Mouse (Mus musculus) macrophage (primary cell): ENCODE measurements around the gene Slco2a1. TPM values are rescaled to one million over a fixed set of nuclear protein-coding genes. Genes with fewer than 3 reads are reported as not detected.

Source experiments
- H3K27ac ChIP-seq: fragments of 350-480 bp; formaldehyde crosslinking; 2 replicates; pipeline ENCODE4 v1.9.0; 2021
- H3K36me3 ChIP-seq: fragments of 350-480 bp; formaldehyde crosslinking; 2 replicates; pipeline ENCODE4 v1.9.0; 2021; ENCODE audit errors: inconsistent target
- H3K4me3 ChIP-seq: fragments of 350-480 bp; formaldehyde crosslinking; 2 replicates; pipeline ENCODE4 v1.9.0; 2021; ENCODE audit errors: inconsistent target
- H3K79me2 ChIP-seq: fragments of 350-480 bp; formaldehyde crosslinking; 2 replicates; pipeline ENCODE4 v1.9.0; 2021; ENCODE audit errors: inconsistent target
- WGBS: methylation state at CpG from one replicate; pipeline ENCODE4 v1.1.7; 2026; ENCODE audit warnings: inconsistent platforms; ENCODE audit not compliant: missing documents; 5-methylcytosine and 5-hydroxymethylcytosine counted together
- polyA plus RNA-seq: library from polyadenylated mRNA; stranded (reverse); fragments of 250-400 nt; gene quantifications from 3 replicates; pipeline ENCODE4 v1.2.4, GENCODE M21; 2018; ENCODE audit warnings: inconsistent platforms

The Slco2a1 gene
- polyA plus RNA-seq, 1 experiment from 2014 or later, result not detected

DNA sequence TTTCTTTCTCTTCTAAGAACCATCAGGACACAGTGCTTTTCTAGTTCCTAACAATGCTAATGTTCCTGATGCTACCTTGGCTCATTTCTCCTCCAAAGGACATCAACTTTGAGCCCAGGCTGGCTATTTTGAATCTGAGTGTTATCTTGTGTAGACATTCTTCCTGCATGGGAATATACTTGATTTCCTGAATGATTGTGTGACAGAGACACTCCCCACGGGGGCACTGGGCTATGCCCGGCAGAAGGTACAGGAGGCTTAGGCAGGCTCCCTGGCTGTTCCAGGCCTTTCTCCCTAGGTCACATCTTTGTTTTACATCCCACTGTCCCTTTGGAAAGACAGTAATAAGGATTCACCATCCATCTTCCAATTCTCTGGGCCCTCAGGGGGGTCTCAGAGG, 49.8 kb downstream of the Slco2a1 start:
- no peak overlapping the region for H3K4me3 ChIP-seq
- H3K27ac ChIP-seq, result no peak overlapping the region
- H3K36me3 ChIP-seq, result no peaks in the 10 kb centered on the region
- no peaks in the 10 kb centered on the region for H3K79me2 ChIP-seq
- whole genome bisulfite sequencing, result 20% methylated on average over 2 of the region's 2 CpGs

DNA sequence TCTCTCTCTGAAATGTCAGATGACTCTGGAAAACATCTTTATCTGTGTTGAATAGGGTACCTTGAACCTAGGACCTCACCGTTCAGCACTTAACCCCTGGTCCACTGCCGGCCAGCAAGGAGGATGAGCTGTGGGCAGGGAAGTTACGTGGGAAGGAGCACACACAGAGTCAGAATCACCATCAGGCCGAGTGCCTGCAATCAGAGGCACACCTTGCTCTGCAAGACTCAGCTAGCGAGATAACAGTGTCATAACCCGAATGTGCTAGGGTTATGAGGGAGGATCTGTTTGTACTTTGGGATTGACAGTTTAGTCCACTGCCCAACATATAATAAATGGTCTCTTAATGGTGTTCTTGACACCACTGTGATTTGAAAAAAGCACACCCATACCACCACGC, 50.2 kb downstream of the Slco2a1 start:
- H3K4me3 ChIP-seq, result no peak overlapping the region
- H3K79me2 ChIP-seq, result no peaks in the 10 kb centered on the region
- H3K36me3 ChIP-seq, result no peaks in the 10 kb centered on the region
- H3K27ac ChIP-seq, result no peak overlapping the region
- 90% methylated on average over 7 of the region's 7 CpGs for WGBS

DNA sequence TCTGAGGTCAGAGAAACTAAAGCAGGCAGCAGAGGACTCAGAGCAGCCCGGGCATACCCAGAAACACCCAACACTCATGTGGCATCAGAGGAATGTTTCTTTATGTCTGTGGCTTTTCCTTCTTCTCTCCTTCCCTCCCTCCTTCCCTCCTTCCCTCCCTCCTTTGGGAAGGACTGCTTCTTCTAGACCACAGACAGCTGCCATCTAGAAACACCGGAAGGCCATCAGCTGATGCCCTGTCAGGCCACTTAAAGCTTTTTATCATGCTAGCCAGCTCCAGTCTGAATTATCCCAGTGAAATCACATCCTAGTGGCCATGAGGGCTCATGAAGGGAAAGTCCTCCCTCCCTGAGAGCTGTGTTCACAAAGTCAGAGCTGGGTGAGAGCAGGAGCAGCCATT, 52.1 kb downstream of the Slco2a1 start:
- no peaks in the 10 kb centered on the region for H3K79me2 ChIP-seq
- WGBS, result 73% methylated on average over 2 of the region's 2 CpGs

DNA sequence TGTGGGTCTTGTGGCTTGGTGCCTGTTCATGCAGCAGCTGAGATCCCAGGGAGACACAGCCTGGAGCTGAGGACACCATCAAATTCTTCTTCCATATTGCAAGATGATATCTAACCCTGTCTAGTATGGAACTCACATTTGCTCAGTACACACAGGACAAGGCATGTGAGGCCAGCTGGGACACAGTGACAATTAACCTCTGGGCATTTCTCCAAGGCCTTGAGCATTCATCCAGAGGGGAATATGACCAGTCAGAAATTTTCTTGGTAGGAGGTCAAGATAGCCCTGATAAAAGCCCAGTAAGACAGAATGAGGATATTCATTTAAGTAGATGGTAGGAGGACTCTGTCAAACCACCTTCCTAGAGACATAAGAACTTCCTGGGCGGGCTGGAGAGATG, 56.9 kb downstream of the Slco2a1 start:
- H3K36me3 ChIP-seq, result no peaks in the 10 kb centered on the region
- no peak overlapping the region for H3K4me3 ChIP-seq
- WGBS, result 60% methylated on average over 1 of the region's 1 CpGs
- H3K79me2 ChIP-seq, result no peaks in the 10 kb centered on the region
- H3K27ac ChIP-seq, result no peak overlapping the region

More for the DNA sequence above, 52.1 kb downstream of the Slco2a1 start:
- H3K4me3 ChIP-seq, result no peak overlapping the region
- no peak overlapping the region for H3K27ac ChIP-seq
- H3K36me3 ChIP-seq, result no peaks in the 10 kb centered on the region

DNA sequence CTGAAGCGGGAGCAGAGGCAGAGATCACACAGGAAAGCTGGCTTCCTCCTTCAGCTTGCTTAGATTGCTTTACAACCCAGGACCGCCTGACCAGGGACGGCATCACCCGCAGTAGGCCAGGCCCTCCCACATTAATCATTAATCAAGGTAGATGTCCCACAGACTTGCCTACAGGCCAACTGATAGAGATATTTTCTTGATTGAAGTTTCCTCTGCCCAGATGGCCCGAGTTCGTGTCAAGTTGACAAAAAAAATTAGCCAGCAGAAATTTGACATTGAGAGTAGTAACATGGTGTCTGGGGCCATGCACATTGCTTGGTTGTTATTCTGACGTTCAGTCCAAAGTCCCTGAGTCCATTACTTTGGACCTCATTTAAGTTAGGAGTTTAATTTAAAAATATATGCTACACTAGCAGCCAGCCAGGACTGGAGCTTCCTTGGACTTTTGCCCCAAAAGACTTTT, 60.6 kb downstream of the Slco2a1 start:
- H3K79me2 ChIP-seq, result no peaks in the 10 kb centered on the region
- H3K27ac ChIP-seq, result no peak overlapping the region
- no peak overlapping the region for H3K4me3 ChIP-seq
- WGBS, result 90% methylated on average over 7 of the region's 7 CpGs
- no peaks in the 10 kb centered on the region for H3K36me3 ChIP-seq

DNA sequence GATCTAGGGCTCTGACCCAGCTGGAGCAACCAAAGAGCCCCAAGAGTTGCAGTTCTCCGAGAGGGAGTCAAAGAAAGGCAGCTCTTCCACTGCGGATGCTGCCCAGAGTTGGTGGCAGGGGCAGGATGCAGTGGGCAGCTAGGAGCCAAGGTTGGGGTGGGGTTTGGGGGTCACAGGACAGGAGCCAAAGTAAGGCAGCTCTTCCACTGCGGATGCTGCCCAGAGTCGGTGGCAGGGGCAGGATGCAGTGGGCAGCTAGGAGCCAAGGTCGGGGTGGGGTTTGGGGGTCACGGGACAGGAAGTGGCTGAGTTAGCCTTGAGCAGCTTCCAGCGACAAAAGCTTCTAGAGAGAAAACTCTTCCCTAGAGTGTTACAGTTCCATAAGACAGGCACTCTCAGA, 65.3 kb downstream of the Slco2a1 start:
- no peaks in the 10 kb centered on the region for H3K79me2 ChIP-seq
- H3K36me3 ChIP-seq, result no peaks in the 10 kb centered on the region
- WGBS, result 75% methylated on average over 7 of the region's 7 CpGs
- no peak overlapping the region for H3K4me3 ChIP-seq
- H3K27ac ChIP-seq, result no peak overlapping the region

DNA sequence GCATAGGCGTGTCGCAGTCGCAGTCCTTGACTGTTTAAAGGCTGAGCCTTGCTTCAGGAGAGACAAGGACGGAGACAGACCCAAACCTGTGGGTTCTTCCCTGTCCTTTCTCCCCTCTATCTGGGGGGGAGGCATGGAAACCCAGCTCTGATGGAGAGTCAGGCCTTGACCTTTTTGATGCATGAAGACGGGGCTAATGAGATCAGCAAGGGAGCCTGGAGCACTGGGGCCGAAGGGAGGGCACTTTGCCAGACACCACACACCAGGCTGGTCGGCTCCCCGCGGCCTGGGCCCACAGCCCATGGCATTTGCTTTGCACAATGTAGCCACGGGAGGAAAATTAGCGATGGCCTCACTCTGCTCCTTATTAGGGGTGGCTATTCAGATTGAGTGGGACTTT, 66.5 kb downstream of the Slco2a1 start:
- WGBS, result 74% methylated on average over 11 of the region's 11 CpGs
- no peak overlapping the region for H3K27ac ChIP-seq
- no peaks in the 10 kb centered on the region for H3K79me2 ChIP-seq
- no peak overlapping the region for H3K4me3 ChIP-seq
- no peaks in the 10 kb centered on the region for H3K36me3 ChIP-seq

DNA sequence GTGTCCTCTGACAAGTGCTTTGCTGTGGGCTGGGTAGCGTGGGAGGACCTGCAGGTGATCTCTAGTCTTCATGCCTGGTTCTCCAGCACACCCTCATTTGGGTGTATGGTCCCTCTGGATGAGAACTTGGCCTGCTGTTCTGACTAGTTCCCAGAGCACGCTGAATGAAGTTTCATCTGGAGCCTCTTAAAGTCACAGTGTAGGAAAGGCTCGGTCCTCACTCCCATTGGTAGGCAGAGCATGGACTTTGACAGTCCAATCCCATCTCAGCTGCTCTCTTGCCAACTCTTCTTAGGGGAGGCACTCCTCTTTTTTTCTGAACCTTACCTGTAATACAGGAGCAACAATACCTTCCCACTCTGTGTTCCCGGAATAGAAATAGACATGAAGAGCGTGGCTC, 67.7 kb downstream of the Slco2a1 start:
- H3K79me2 ChIP-seq, result no peaks in the 10 kb centered on the region
- WGBS, result 82% methylated on average over 5 of the region's 5 CpGs
- H3K27ac ChIP-seq, result no peak overlapping the region
- H3K4me3 ChIP-seq, result no peak overlapping the region
- no peaks in the 10 kb centered on the region for H3K36me3 ChIP-seq

DNA sequence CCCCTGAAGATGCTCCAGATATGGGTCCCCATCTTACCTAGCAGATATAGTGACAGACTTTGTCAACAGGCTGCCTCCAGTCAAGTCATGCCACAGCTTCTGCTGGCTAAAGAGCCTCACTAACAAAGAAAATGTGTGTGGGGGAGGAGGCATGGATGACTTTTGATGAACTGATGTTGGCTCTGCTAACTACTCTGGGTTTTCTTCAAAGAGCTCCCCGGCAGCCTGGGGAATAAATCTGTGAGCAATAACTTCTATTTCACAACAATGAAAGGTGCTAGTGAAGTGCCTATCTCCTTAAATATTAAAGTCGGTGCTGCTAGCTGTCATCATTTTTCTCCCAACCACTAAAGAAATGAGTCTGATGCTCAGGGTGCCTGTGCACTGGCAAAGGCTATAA, 72.0 kb downstream of the Slco2a1 start:
- Histone ChIP-seq H3K27ac (no peak overlapping the region), H3K36me3 (no peaks in the 10 kb centered on the region), H3K79me2 (no peaks in the 10 kb centered on the region), H3K4me3 (no peak overlapping the region)
- whole genome bisulfite sequencing, result 77% methylated on average over 2 of the region's 2 CpGs

DNA sequence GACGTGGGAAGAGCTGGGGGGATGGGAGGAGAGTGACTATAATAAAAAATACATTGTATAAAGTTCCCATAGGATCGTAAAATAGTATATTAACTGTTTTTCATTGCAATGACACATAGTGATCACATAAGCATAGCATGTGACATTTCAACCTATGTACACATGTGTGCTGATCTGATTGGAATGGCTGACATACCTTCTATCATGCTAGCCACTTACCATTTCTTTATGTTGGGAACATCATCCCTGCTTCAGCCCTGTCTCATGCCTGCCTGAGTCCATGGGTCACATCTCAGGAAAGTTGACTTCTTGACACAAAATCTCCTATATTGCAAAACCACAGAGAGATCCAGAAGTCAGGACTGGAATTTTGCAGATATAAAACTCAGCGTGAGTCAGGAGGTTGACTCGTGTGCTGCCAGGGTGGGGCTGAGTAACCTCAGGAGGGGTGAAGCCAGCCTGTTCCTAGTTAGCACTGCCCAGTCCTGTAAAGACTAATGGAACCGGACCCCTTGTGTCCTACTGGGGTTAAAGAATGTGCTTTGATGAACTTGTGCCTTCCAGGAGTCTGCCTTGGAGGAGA, 73.0 kb downstream of the Slco2a1 start:
- H3K79me2 ChIP-seq, result no peaks in the 10 kb centered on the region
- H3K4me3 ChIP-seq, result no peak overlapping the region
- no peaks in the 10 kb centered on the region for H3K36me3 ChIP-seq
- 75% methylated on average over 5 of the region's 5 CpGs for WGBS
- no peak overlapping the region for H3K27ac ChIP-seq

DNA sequence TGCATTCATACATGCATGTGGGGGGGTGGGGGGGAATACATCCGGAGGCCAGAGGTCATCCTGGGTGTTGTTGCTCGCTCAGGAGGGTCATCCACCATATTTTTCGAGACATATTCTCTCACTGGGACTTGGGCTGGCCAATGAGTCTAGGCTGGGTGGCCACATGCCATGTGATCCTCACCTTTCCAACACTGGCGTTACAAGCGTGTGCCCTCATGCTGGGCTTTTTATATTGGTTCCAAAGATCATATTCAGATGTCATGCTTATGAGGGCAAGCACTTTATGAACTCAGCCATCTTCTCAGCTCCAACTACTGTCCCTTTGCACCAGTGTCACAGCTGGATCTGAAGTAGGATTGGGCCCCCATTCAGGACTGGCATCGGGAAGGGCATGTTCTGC, 75.1 kb downstream of the Slco2a1 start:
- WGBS, result 92% methylated on average over 5 of the region's 6 CpGs
- Histone ChIP-seq H3K4me3 (no peak overlapping the region), H3K27ac (no peak overlapping the region), H3K36me3 (no peaks in the 10 kb centered on the region), H3K79me2 (no peaks in the 10 kb centered on the region)

DNA sequence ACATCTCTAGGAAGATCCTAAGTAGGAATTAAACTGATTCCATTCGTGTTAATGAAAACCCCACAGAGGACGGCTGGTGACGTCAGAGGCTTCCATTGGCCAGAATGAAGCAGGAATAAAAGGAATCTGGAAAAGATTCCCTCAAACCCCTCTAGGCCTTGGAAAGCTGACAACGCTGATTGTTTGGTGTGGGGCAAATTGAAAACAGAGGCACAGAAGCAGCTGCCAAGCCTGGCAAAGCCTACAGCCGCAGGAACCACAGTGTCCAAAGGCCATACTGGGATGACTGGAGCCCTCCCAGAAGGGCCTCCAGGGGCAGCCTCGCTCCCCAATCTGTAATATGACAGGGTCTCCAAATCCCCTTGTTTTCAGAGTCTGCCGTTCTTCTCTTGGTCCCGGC, 78.3 kb downstream of the Slco2a1 start:
- Histone ChIP-seq H3K27ac (no peak overlapping the region), H3K4me3 (no peak overlapping the region), H3K36me3 (no peaks in the 10 kb centered on the region), H3K79me2 (no peaks in the 10 kb centered on the region)
- 93% methylated on average over 8 of the region's 8 CpGs for WGBS

DNA sequence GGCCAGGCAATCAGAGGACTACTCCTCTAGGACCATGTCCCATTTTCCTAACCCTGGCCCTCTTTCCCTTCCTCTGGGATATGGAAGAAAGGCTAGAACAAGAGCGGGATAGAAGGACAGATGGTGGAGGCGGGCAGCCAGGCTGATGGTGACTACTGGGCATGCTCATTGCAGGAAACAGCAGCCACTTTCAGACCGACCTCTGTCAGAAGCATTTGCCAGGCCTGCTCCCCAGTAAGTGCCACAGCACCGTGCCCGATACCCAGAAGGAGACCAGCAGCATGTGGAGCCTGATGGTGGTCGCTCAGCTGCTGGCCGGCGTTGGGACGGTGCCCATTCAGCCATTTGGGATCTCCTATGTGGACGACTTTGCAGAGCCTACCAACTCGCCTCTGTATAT, 79.1 kb downstream of the Slco2a1 start:
- no peaks in the 10 kb centered on the region for H3K79me2 ChIP-seq
- no peak overlapping the region for H3K27ac ChIP-seq
- H3K4me3 ChIP-seq, result no peak overlapping the region
- no peaks in the 10 kb centered on the region for H3K36me3 ChIP-seq
- 89% methylated on average over 11 of the region's 11 CpGs for WGBS

DNA sequence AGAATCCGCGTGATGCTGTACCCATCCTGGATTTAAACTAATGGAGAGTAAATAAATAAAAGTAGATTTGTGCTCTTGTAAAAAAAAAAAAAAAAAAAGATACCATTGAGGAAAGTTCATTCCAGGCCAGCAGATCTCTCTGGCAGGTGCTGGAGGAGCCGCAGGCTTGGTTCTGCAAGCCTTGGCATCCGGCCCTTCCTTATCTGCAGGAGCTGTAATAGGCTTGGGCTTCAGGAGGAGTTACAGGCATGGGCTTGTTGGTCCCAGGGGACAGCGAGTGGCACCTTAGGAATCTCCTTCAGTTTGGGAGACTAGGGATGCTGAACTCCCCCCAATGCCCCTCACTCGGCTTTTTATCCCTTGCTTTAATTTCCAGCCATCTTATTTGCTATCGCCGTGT, 80.3 kb downstream of the Slco2a1 start:
- WGBS, result 97% methylated on average over 7 of the region's 8 CpGs

DNA sequence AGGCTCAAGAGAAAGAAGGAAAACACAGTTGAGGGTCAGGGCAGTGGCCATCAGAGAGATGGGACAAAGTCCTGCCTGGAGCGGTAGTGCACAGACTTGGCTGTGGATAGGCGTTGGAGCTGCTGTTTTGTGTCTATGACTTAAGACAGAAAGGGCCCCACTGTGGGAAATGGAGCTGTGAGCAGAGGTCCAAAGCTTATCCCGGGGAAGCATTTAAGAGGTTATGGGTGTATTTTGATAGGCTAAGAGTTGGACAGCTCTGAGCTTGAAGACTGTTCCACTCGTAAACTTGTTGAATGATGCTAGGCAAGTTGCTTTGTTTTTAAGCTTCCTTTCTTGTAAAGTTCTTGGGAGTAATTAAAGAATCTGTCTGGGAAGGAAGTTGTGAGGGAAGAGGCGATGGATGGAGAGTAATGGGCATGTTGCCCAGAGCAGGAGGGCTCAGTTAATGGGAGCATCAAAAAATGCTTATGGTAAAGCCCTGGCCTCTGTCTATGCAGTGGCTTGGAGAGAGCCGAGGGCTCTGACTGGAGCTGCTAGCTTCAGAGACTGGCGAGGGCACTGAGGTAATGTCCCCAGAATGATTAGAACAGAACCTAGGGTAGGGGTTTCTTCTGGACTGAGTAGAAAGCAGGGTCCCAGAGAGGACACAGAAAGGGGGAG, 83.2 kb downstream of the Slco2a1 start:
- 83% methylated on average over 7 of the region's 7 CpGs for WGBS
- no peak overlapping the region for H3K4me3 ChIP-seq
- no peaks in the 10 kb centered on the region for H3K79me2 ChIP-seq
- no peaks in the 10 kb centered on the region for H3K36me3 ChIP-seq
- H3K27ac ChIP-seq, result no peak overlapping the region

More for the DNA sequence above, 80.3 kb downstream of the Slco2a1 start:
- Histone ChIP-seq H3K36me3 (no peaks in the 10 kb centered on the region), H3K27ac (no peak overlapping the region), H3K79me2 (no peaks in the 10 kb centered on the region), H3K4me3 (no peak overlapping the region)

DNA sequence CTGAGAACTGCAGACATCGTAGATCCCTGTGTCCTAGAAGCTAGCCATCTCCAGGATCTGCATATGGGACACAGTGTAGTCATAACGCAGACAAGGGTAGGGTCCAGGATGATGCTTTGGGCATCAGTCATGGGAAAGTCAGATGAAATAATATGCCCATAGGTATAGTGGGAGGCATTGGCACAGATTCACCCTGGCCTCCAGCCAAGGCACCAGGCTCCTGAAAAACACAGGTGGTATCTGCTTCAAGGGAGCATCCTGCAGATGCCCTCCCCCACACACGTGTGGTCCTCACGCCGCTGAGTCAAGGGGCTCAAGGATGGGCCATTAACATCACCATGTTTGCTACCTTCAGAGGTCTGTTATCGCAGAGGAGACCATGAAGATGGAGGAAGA, 83.7 kb downstream of the Slco2a1 start:
- Histone ChIP-seq H3K27ac (no peak overlapping the region), H3K4me3 (no peak overlapping the region), H3K79me2 (no peaks in the 10 kb centered on the region), H3K36me3 (no peaks in the 10 kb centered on the region)
- WGBS, result 95% methylated on average over 6 of the region's 6 CpGs
